ENCODE assay signal across 9 mouse cellular contexts in genomic region chr12:4169622-4170021, GRCm38 (mm10).
"Had no signal": no experiment of that assay in that cellular context is flagged by ENCODE, and none has a peak within 500 bp of the region (broad histone marks: within the 10 kb centered on the region; RNA-seq: fewer than 3 reads in every experiment).

No protein-coding gene starts in this region.

- DNase-seq: kidney, adult 11 months; kidney, postnatal 14 days; liver; liver, embryonic 13.5 days; liver, postnatal 0 days; lung, postnatal 14 days; retina, postnatal 1 day; right cerebral cortex, postnatal 25 days; thymus, postnatal 36 days had no signal
